Mouse (Mus musculus): ENCODE results near the gene Nasp.
A peak's percentile ranks its signal among the peaks of the same experiment; 100 is the strongest.
"Not testable (repeated sequence)": the region's sequence is repeated elsewhere in the genome, so short reads cannot be mapped to it uniquely, and the experiment has no call there.

The Nasp gene

GRCm38 (mm10) chr4:116627722-116628662 is at the start of gene Nasp:
Gene Nasp, minus strand, starts transcription at chr4:116627941.
- DNase-seq = peak; percentile 90

- DNase-seq = no peak
Measured at GRCm38 (mm10) chr4:116676027-116676426, 48.3 kb upstream of the Nasp start.

GRCm38 (mm10) chr4:116674761-116675160 is 47.0 kb upstream of the Nasp start:
- not testable (repeated sequence) for DNase-seq

GRCm38 (mm10) chr4:116672785-116673184 is 45.0 kb upstream of the Nasp start:
- DNase-seq = no peak

GRCm38 (mm10) chr4:116669291-116669690 is 41.5 kb upstream of the Nasp start:
- DNase-seq = no peak

- DNase-seq = no peak
Measured at GRCm38 (mm10) chr4:116668145-116668544, 40.4 kb upstream of the Nasp start.

GRCm38 (mm10) chr4:116666625-116667024 is 38.9 kb upstream of the Nasp start:
- DNase-seq = no peak

- no peak for DNase-seq
Measured at GRCm38 (mm10) chr4:116661998-116662397, 34.3 kb upstream of the Nasp start.

GRCm38 (mm10) chr4:116660829-116661228 is 33.1 kb upstream of the Nasp start:
- DNase-seq = no peak

- not testable (repeated sequence) for DNase-seq
Measured at GRCm38 (mm10) chr4:116659916-116660315, 32.2 kb upstream of the Nasp start.

- no peak for DNase-seq
Measured at GRCm38 (mm10) chr4:116659474-116659873, 31.7 kb upstream of the Nasp start.

- no peak for DNase-seq
Measured at GRCm38 (mm10) chr4:116657971-116658370, 30.2 kb upstream of the Nasp start.

GRCm38 (mm10) chr4:116655658-116656057 is 27.9 kb upstream of the Nasp start:
- no peak for DNase-seq

- DNase-seq = no peak
Measured at GRCm38 (mm10) chr4:116655100-116655499, 27.4 kb upstream of the Nasp start.

GRCm38 (mm10) chr4:116653228-116653627 is 25.5 kb upstream of the Nasp start:
- no peak for DNase-seq

GRCm38 (mm10) chr4:116651797-116652135 is 24.0 kb upstream of the Nasp start:
- no peak for DNase-seq

GRCm38 (mm10) chr4:116650924-116651796 is 23.4 kb upstream of the Nasp start, which contains the start of gene Akr1a1:
Gene Akr1a1, minus strand, starts transcription at chr4:116651680.
- DNase-seq = peak; percentile 90

- DNase-seq = no peak
Measured at GRCm38 (mm10) chr4:116650365-116650764, 22.6 kb upstream of the Nasp start.

- no peak for DNase-seq
Measured at GRCm38 (mm10) chr4:116649411-116649810, 21.7 kb upstream of the Nasp start.

GRCm38 (mm10) chr4:116645624-116646023 is 17.9 kb upstream of the Nasp start:
- no peak for DNase-seq

GRCm38 (mm10) chr4:116644326-116644725 is 16.6 kb upstream of the Nasp start:
- DNase-seq = no peak

- DNase-seq = no peak
Measured at GRCm38 (mm10) chr4:116642071-116642470, 14.3 kb upstream of the Nasp start.

GRCm38 (mm10) chr4:116638821-116639220 is 11.1 kb upstream of the Nasp start:
- DNase-seq = no peak

- DNase-seq = no peak
Measured at GRCm38 (mm10) chr4:116635197-116635596, 7.5 kb upstream of the Nasp start.

Measured in cerebellum, adult 9-10 months (tissue).